Mouse (Mus musculus): ENCODE measurements at regions not wholly inside any gene's neighbourhood (a gene's known extent, or its start where the extent isn't known, plus 50 kb on each side); places are given as distances from the start of the nearest gene placed in this dataset.

DNA sequence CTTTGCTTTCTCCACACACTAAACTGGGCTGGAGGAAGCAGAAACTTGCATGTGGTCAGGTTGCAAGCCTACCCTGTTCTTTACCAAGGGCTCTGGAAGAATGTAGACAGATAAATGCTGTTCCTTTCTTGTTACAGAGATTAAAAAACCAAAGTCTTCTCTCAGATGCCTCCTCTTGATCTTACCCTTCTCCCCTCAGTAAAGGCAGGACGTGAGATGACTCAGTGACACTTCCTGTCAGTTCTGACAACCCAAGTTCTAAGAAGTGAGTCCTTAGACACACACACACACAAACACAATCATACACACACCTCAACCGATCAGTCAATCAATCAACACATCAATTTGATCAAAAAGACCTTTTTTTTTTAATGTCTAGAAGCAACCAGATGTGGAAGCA lies 168.8 kb upstream of the Atp2b1 start:
- Histone ChIP-seq H3K36me3 (no peaks in the 10 kb centered on the region), H3K27ac (no peak overlapping the region), H3K4me1 (peaks cover 26% of the 10 kb centered on the region), H3K27me3 (no peaks in the 10 kb centered on the region), H3K9ac (no peak overlapping the region), H3K4me3 (no peak overlapping the region), H3K9me3 (no peaks in the 10 kb centered on the region), H3K4me2 (replicated peaks) (no peak overlapping the region)
- ATAC-seq (ENCODE audit: low FRiP score, low read depth): no peak
- WGBS: 54% methylated on average over 2 of the region's 2 CpGs

GRCm38 (mm10) chr10:98745861-98746260 lies 168.3 kb upstream of the Atp2b1 start:
- H3K27me3 ChIP-seq: no peaks in the 10 kb centered on the region
- 75% methylated on average over 5 of the region's 5 CpGs for WGBS
- no peak overlapping the region for H3K4me3 ChIP-seq
- H3K4me2 ChIP-seq (replicated peaks): no peak overlapping the region
- ATAC-seq (ENCODE audit: low FRiP score, low read depth): no peak
- no peak overlapping the region for H3K27ac ChIP-seq
- no peaks in the 10 kb centered on the region for H3K36me3 ChIP-seq
- no peaks in the 10 kb centered on the region for H3K9me3 ChIP-seq
- H3K4me1 ChIP-seq: peaks cover 26% of the 10 kb centered on the region
- H3K9ac ChIP-seq: no peak overlapping the region

DNA sequence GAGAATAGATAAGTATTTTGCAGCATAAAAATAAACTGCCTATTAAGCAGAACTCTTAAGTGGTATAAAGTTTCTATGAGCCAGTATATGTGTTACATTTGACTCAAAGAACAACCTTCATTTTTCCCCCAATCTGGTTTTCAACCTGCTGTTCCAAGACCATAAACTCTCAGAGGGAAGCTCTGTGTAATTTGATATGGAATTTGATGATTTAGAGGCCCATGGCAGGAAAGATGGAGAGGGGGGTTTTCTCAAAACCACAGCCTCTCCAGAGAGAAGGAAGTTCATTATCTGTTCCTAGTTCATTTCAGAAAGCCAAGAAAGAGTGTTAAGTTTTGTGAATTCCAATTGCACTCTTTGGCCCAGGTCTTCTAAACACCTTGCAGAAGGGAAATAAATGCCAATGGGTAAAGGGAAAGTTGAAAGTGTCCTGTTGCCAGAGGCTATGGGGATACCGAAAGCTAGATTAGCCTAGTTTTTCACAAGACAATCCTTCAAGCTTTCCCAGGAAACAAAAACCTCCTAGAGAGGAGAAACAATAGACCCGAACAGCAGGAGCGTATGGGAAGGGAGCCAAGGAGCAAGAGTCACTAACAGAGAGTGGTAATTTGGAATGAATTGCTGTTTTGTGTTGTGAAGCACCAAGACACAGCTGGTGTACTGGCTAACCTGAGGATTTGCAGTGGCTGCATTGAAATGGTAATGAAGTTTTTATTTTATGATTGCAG lies 165.2 kb upstream of the Atp2b1 start:
- 0 out of 2 replicates have a peak, but pooled peaks cover 2% of the 10 kb centered on the region for H3K27me3 ChIP-seq
- 11% methylated on average over 3 of the region's 3 CpGs for WGBS
- no peak overlapping the region for H3K27ac ChIP-seq
- no peak overlapping the region for H3K9ac ChIP-seq
- H3K36me3 ChIP-seq: no peaks in the 10 kb centered on the region
- no peaks in the 10 kb centered on the region for H3K9me3 ChIP-seq
- H3K4me3 ChIP-seq: no peak overlapping the region
- H3K4me1 ChIP-seq: peaks cover 27% of the 10 kb centered on the region
- H3K4me2 ChIP-seq (replicated peaks): peak overlapping the region; percentile 14; the same call in 1 of the 2 replicates
- ATAC-seq (ENCODE audit: low FRiP score, low read depth): peak; percentile 52; the same call in 1 of the 2 replicates

- peak; percentile 24; the same call in 1 of the 2 replicates for ATAC-seq (ENCODE audit: low FRiP score, low read depth)
- no peaks in the 10 kb centered on the region for H3K9me3 ChIP-seq
- WGBS: 71% methylated on average over 4 of the region's 4 CpGs
- 0 out of 2 replicates have a peak, but pooled peaks cover 2% of the 10 kb centered on the region for H3K27me3 ChIP-seq
- H3K4me1 ChIP-seq: peaks cover 22% of the 10 kb centered on the region
- no peak overlapping the region for H3K9ac ChIP-seq
- no peak overlapping the region for H3K4me3 ChIP-seq
- H3K27ac ChIP-seq: no peak overlapping the region
- H3K4me2 ChIP-seq (replicated peaks): no peak overlapping the region
- H3K36me3 ChIP-seq: no peaks in the 10 kb centered on the region
Measured at GRCm38 (mm10) chr10:98749584-98749947, 164.6 kb upstream of the Atp2b1 start.

DNA sequence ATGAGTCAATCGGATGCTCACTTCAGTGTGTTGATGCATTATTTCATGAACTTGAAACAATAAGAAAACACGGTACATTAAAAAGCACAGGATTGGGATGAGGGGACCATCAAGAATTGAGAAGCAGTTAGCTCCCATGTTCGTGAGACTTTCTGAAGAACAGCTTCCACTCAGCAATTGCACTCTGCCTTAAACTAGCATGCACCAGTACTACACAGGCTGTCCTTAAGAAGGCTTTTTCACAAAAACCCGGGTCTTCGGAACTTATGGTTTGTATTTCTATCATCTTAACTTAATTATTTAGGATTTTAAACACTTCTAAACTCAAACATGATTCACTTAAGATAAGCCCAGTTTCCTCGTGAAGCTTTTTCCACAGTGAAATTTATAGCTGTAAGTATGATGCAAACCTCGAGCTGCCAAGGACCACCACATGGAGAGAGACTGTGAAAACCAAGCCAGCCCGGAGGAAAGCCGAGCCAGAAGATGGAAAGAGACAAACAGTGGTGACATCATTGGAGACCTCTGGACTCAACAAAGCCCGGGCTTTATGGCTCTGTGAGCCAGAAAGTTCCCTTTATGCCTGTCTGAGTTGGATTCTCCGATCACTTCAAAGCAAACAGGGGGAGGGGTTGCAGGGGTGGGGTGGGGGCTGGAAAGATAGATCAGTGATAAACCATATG lies 162.7 kb upstream of the Atp2b1 start:
- H3K36me3 ChIP-seq: no peaks in the 10 kb centered on the region
- no peak overlapping the region for H3K4me2 ChIP-seq (replicated peaks)
- H3K9ac ChIP-seq: no peak overlapping the region
- no peak overlapping the region for H3K4me3 ChIP-seq
- H3K4me1 ChIP-seq: peaks cover 20% of the 10 kb centered on the region
- H3K9me3 ChIP-seq: no peaks in the 10 kb centered on the region
- ATAC-seq (ENCODE audit: low FRiP score, low read depth): peak; percentile 71; the same call in 1 of the 2 replicates
- 0 out of 2 replicates have a peak, but pooled peaks cover 2% of the 10 kb centered on the region for H3K27me3 ChIP-seq
- WGBS: 40% methylated on average over 11 of the region's 11 CpGs
- no peak overlapping the region; the same call in 1 of the 2 replicates for H3K27ac ChIP-seq

DNA sequence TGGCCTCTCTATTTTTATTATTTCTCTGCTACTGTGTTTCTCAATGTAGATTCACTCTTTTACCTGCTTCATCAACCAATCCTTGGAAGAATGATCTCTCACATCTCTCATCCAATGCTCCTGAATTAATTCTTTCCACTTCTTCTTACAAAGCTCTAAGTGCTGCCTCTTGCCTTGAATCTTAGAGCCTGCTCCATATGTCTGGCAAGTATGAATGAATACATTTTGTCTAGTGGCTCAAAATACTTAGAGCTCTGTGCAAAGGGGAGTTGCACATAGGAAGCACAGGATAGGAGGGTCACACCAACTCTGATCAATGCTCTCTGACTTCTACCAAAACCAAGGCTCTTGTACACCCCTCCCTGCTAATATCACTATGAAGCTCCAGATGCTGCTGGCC lies 153.1 kb upstream of the Atp2b1 start:
- no peak for ATAC-seq (ENCODE audit: low FRiP score, low read depth)
- H3K27ac ChIP-seq: no peak overlapping the region
- no peaks in the 10 kb centered on the region for H3K27me3 ChIP-seq
- H3K9me3 ChIP-seq: peaks cover 9% of the 10 kb centered on the region
- H3K9ac ChIP-seq: no peak overlapping the region
- no peaks in the 10 kb centered on the region for H3K4me1 ChIP-seq
- no peaks in the 10 kb centered on the region for H3K36me3 ChIP-seq
- no peak overlapping the region for H3K4me2 ChIP-seq (replicated peaks)
- no peak overlapping the region for H3K4me3 ChIP-seq

- Histone ChIP-seq H3K27me3 (no peaks in the 10 kb centered on the region), H3K4me1 (no peaks in the 10 kb centered on the region), H3K4me2 (replicated peaks) (no peak overlapping the region), H3K36me3 (no peaks in the 10 kb centered on the region), H3K9me3 (peaks cover 9% of the 10 kb centered on the region), H3K4me3 (no peak overlapping the region), H3K9ac (no peak overlapping the region), H3K27ac (no peak overlapping the region)
- 62% methylated on average over 11 of the region's 11 CpGs for WGBS
- no peak for ATAC-seq (ENCODE audit: low FRiP score, low read depth)
Measured at GRCm38 (mm10) chr10:98765786-98766419, 148.3 kb upstream of the Atp2b1 start.

- Histone ChIP-seq H3K9ac (no peak overlapping the region), H3K9me3 (no peaks in the 10 kb centered on the region), H3K4me2 (replicated peaks) (no peak overlapping the region), H3K27ac (no peak overlapping the region), H3K4me1 (no peaks in the 10 kb centered on the region), H3K27me3 (no peaks in the 10 kb centered on the region), H3K4me3 (no peak overlapping the region), H3K36me3 (no peaks in the 10 kb centered on the region)
- ATAC-seq (ENCODE audit: low FRiP score, low read depth): no peak
- WGBS: 88% methylated on average over 1 of the region's 1 CpGs
Measured at GRCm38 (mm10) chr10:98779783-98780182, 134.4 kb upstream of the Atp2b1 start.

- no peak overlapping the region for H3K4me2 ChIP-seq (replicated peaks)
- H3K27me3 ChIP-seq: no peaks in the 10 kb centered on the region
- no peak for ATAC-seq (ENCODE audit: low FRiP score, low read depth)
- H3K27ac ChIP-seq: no peak overlapping the region
- no peaks in the 10 kb centered on the region for H3K4me1 ChIP-seq
- no peak overlapping the region for H3K4me3 ChIP-seq
- no peaks in the 10 kb centered on the region for H3K36me3 ChIP-seq
- H3K9me3 ChIP-seq: no peaks in the 10 kb centered on the region
- WGBS: 90% methylated on average over 5 of the region's 5 CpGs
- no peak overlapping the region for H3K9ac ChIP-seq
Measured at GRCm38 (mm10) chr10:98780938-98781337, 133.3 kb upstream of the Atp2b1 start.

DNA sequence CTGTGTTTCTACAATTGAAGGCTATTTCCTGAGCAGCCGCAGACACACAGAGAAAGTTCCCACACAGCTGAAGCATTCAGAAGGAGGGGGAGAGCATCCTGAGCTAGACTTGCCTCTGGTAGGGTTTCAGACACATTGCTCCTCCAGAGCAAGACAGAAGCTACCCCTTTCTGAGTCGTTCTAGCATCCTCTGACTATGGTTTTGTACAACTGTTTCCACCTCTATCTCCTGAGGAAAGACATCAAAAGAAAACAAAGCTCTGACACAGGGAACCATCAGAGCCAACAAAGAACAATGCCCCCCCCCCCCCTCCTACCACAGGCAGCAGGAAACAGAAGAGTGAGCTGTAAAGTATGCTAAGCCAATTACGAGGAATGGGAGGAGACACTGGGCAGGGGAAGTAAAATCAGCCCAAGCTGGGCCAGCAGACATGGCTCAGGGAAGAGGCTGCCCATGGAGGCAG lies 132.3 kb upstream of the Atp2b1 start:
- Histone ChIP-seq H3K27ac (no peak overlapping the region), H3K9me3 (no peaks in the 10 kb centered on the region), H3K9ac (no peak overlapping the region), H3K27me3 (no peaks in the 10 kb centered on the region), H3K36me3 (no peaks in the 10 kb centered on the region), H3K4me3 (no peak overlapping the region), H3K4me2 (replicated peaks) (no peak overlapping the region), H3K4me1 (no peaks in the 10 kb centered on the region)
- ATAC-seq (ENCODE audit: low FRiP score, low read depth): peak; percentile 54; the same call in 1 of the 2 replicates
- 24% methylated on average over 3 of the region's 3 CpGs for WGBS

GRCm38 (mm10) chr10:98785411-98785810 lies 128.8 kb upstream of the Atp2b1 start:
- Histone ChIP-seq H3K36me3 (no peaks in the 10 kb centered on the region), H3K4me3 (no peak overlapping the region), H3K27me3 (no peaks in the 10 kb centered on the region), H3K9me3 (no peaks in the 10 kb centered on the region), H3K4me2 (replicated peaks) (no peak overlapping the region), H3K9ac (no peak overlapping the region), H3K27ac (no peak overlapping the region), H3K4me1 (no peaks in the 10 kb centered on the region)
- no peak for ATAC-seq (ENCODE audit: low FRiP score, low read depth)
- WGBS: 76% methylated on average over 1 of the region's 1 CpGs

DNA sequence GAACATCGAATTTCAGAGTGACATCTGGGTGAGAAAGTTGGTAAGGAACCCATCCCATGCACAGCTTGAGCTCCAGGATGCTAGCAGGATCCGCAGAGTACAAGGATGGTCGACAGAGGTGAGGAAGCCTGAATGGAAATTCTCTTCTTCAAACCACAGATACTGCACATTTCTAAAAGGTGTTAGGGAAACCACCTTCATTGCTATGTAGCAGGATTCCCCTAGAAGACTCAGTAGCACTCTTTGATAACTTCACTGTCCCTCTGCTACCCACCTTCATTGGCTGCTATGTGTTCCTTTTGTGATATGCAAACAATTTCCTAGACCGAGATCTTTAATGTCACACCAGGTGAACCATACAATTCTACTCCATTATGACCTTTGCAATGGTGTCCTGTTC lies 128.1 kb upstream of the Atp2b1 start:
- Histone ChIP-seq H3K4me2 (replicated peaks) (no peak overlapping the region), H3K9me3 (no peaks in the 10 kb centered on the region), H3K27ac (no peak overlapping the region), H3K4me3 (no peak overlapping the region), H3K9ac (no peak overlapping the region), H3K27me3 (no peaks in the 10 kb centered on the region), H3K4me1 (no peaks in the 10 kb centered on the region), H3K36me3 (no peaks in the 10 kb centered on the region)
- no peak for ATAC-seq (ENCODE audit: low FRiP score, low read depth)
- WGBS: 78% methylated on average over 4 of the region's 4 CpGs

Measured in limb, embryonic 13.5 days (tissue).